Mouse (Mus musculus): Measurements from ENCODE around the gene Snf8. TPM values are rescaled to one million over a fixed set of nuclear protein-coding genes. Genes with fewer than 3 reads are reported as not detected.

The Snf8 gene
- 65.5 and 74.2 TPM in 2 replicates for polyA plus RNA-seq (2015; fragmentation: Nextera tagmentation; extraction: Ambion mirVana)

GRCm38 (mm10) chr11:96034596-96035052 is at the start of gene Snf8:
Gene Snf8 (plus strand): TSS chr11:96034885.
- Histone ChIP-seq H3K9ac (peak within 1 kb of the TSS; percentile 68), H3K4me1 (replicated peaks) (peaks cover 12% of the 10 kb centered on the region), H3K9me3 (replicated peaks) (no peaks in the 10 kb centered on the region), H3K4me3 (peak within 1 kb of the TSS; percentile 69), H3K27me3 (no peaks in the 10 kb centered on the region), H3K27ac (peak within 1 kb of the TSS; percentile 51), H3K36me3 (peaks cover 13% of the 10 kb centered on the region; the same call in 1 of the 2 replicates), H3K4me2 (peak within 1 kb of the TSS; percentile 76)
- ATAC-seq (replicated peaks; ENCODE audit: insufficient number of reproducible peaks, insufficient read depth, low FRiP score, low read depth) = peak; percentile 81
- WGBS = under 1% methylated on average over 29 of the region's 29 CpGs

GRCm38 (mm10) chr11:95987854-95988447 is 46.7 kb upstream of the Snf8 start:
- Histone ChIP-seq H3K9ac (peak overlapping the region; percentile 22; the same call in 1 of the 2 replicates), H3K27ac (peak overlapping the region; percentile 74), H3K4me3 (no peak overlapping the region), H3K4me1 (replicated peaks) (peaks cover 63% of the 10 kb centered on the region), H3K4me2 (peak overlapping the region; percentile 31; the same call in 1 of the 2 replicates), H3K9me3 (replicated peaks) (no peaks in the 10 kb centered on the region), H3K36me3 (no peaks in the 10 kb centered on the region), H3K27me3 (no peaks in the 10 kb centered on the region)
- ATAC-seq (replicated peaks; ENCODE audit: insufficient number of reproducible peaks, insufficient read depth, low FRiP score, low read depth) = no peak
- WGBS = 69% methylated on average over 6 of the region's 6 CpGs

- Histone ChIP-seq H3K4me1 (replicated peaks) (peaks cover 62% of the 10 kb centered on the region), H3K4me3 (no peak overlapping the region), H3K36me3 (no peaks in the 10 kb centered on the region), H3K9ac (peak overlapping the region; percentile 22; the same call in 1 of the 2 replicates), H3K9me3 (replicated peaks) (no peaks in the 10 kb centered on the region), H3K27me3 (no peaks in the 10 kb centered on the region), H3K4me2 (peak overlapping the region; percentile 31; the same call in 1 of the 2 replicates), H3K27ac (peak overlapping the region; percentile 74)
- WGBS = 14% methylated on average over 9 of the region's 9 CpGs
- peak; percentile 81 for ATAC-seq (replicated peaks; ENCODE audit: insufficient number of reproducible peaks, insufficient read depth, low FRiP score, low read depth)
Measured at GRCm38 (mm10) chr11:95988533-95988932, 46.2 kb upstream of the Snf8 start.

GRCm38 (mm10) chr11:95989864-95990263 is 44.8 kb upstream of the Snf8 start:
- Histone ChIP-seq H3K9ac (no peak overlapping the region; the same call in 1 of the 2 replicates), H3K4me3 (no peak overlapping the region), H3K4me1 (replicated peaks) (peaks cover 57% of the 10 kb centered on the region), H3K27ac (peak overlapping the region; percentile 74; the same call in 1 of the 2 replicates), H3K9me3 (replicated peaks) (no peaks in the 10 kb centered on the region), H3K36me3 (no peaks in the 10 kb centered on the region), H3K4me2 (peak overlapping the region; percentile 0; the same call in 1 of the 2 replicates), H3K27me3 (no peaks in the 10 kb centered on the region)
- no peak for ATAC-seq (replicated peaks; ENCODE audit: insufficient number of reproducible peaks, insufficient read depth, low FRiP score, low read depth)
- WGBS = 59% methylated on average over 8 of the region's 8 CpGs

GRCm38 (mm10) chr11:95990431-95990830 is 44.3 kb upstream of the Snf8 start:
- Histone ChIP-seq H3K27ac (peak overlapping the region; percentile 84), H3K27me3 (no peaks in the 10 kb centered on the region), H3K4me1 (replicated peaks) (peaks cover 57% of the 10 kb centered on the region), H3K4me3 (peak overlapping the region; percentile 59), H3K9me3 (replicated peaks) (no peaks in the 10 kb centered on the region), H3K9ac (peak overlapping the region; percentile 73), H3K36me3 (no peaks in the 10 kb centered on the region), H3K4me2 (peak overlapping the region; percentile 90)
- 59% methylated on average over 4 of the region's 4 CpGs for WGBS
- ATAC-seq (replicated peaks; ENCODE audit: insufficient number of reproducible peaks, insufficient read depth, low FRiP score, low read depth) = no peak

GRCm38 (mm10) chr11:95990886-95991708 is 43.6 kb upstream of the Snf8 start:
- Histone ChIP-seq H3K27ac (peak overlapping the region; percentile 84), H3K4me3 (peak overlapping the region; percentile 59), H3K4me2 (peak overlapping the region; percentile 90), H3K9ac (peak overlapping the region; percentile 73), H3K27me3 (no peaks in the 10 kb centered on the region), H3K36me3 (no peaks in the 10 kb centered on the region), H3K9me3 (replicated peaks) (no peaks in the 10 kb centered on the region), H3K4me1 (replicated peaks) (peaks cover 57% of the 10 kb centered on the region)
- peak; percentile 50 for ATAC-seq (replicated peaks; ENCODE audit: insufficient number of reproducible peaks, insufficient read depth, low FRiP score, low read depth)
- 6% methylated on average over 44 of the region's 49 CpGs for WGBS

- ATAC-seq (replicated peaks; ENCODE audit: insufficient number of reproducible peaks, insufficient read depth, low FRiP score, low read depth) = no peak
- no peak overlapping the region for H3K9ac ChIP-seq
- H3K4me2 ChIP-seq = no peak overlapping the region
- 91% methylated on average over 8 of the region's 8 CpGs for WGBS
- H3K4me1 ChIP-seq (replicated peaks) = peaks cover 44% of the 10 kb centered on the region
- H3K9me3 ChIP-seq (replicated peaks) = no peaks in the 10 kb centered on the region
- no peak overlapping the region for H3K27ac ChIP-seq
- no peaks in the 10 kb centered on the region for H3K36me3 ChIP-seq
- no peaks in the 10 kb centered on the region for H3K27me3 ChIP-seq
- H3K4me3 ChIP-seq = no peak overlapping the region
Measured at GRCm38 (mm10) chr11:95994151-95994550, 40.5 kb upstream of the Snf8 start.

GRCm38 (mm10) chr11:96003100-96003900 is 31.4 kb upstream of the Snf8 start:
- 5% methylated on average over 12 of the region's 12 CpGs for WGBS
- H3K9me3 ChIP-seq (replicated peaks) = no peaks in the 10 kb centered on the region
- H3K9ac ChIP-seq = peak overlapping the region; percentile 44
- no peaks in the 10 kb centered on the region for H3K36me3 ChIP-seq
- no peaks in the 10 kb centered on the region for H3K27me3 ChIP-seq
- peaks cover 40% of the 10 kb centered on the region for H3K4me1 ChIP-seq (replicated peaks)
- peak overlapping the region; percentile 98 for H3K4me2 ChIP-seq
- H3K27ac ChIP-seq = 0 out of 2 replicates have a peak overlapping the region, but pooled peaks have one; percentile 5
- H3K4me3 ChIP-seq = peak overlapping the region; percentile 86
- no peak for ATAC-seq (replicated peaks; ENCODE audit: insufficient number of reproducible peaks, insufficient read depth, low FRiP score, low read depth)

GRCm38 (mm10) chr11:96003969-96004792 is 30.5 kb upstream of the Snf8 start:
- peaks cover 38% of the 10 kb centered on the region for H3K4me1 ChIP-seq (replicated peaks)
- H3K36me3 ChIP-seq = no peaks in the 10 kb centered on the region
- peak; percentile 41 for ATAC-seq (replicated peaks; ENCODE audit: insufficient number of reproducible peaks, insufficient read depth, low FRiP score, low read depth)
- H3K27me3 ChIP-seq = no peaks in the 10 kb centered on the region
- H3K9ac ChIP-seq = peak overlapping the region; percentile 75
- H3K4me3 ChIP-seq = peak overlapping the region; percentile 86
- peak overlapping the region; percentile 84 for H3K27ac ChIP-seq
- no peaks in the 10 kb centered on the region for H3K9me3 ChIP-seq (replicated peaks)
- H3K4me2 ChIP-seq = peak overlapping the region; percentile 98
- WGBS = under 1% methylated on average over 32 of the region's 32 CpGs

- H3K36me3 ChIP-seq = no peaks in the 10 kb centered on the region
- peak overlapping the region; percentile 84 for H3K27ac ChIP-seq
- H3K4me2 ChIP-seq = peak overlapping the region; percentile 98
- H3K27me3 ChIP-seq = no peaks in the 10 kb centered on the region
- H3K9ac ChIP-seq = peak overlapping the region; percentile 75
- peak overlapping the region; percentile 86 for H3K4me3 ChIP-seq
- ATAC-seq (replicated peaks; ENCODE audit: insufficient number of reproducible peaks, insufficient read depth, low FRiP score, low read depth) = peak; percentile 54
- H3K9me3 ChIP-seq (replicated peaks) = no peaks in the 10 kb centered on the region
- WGBS = under 1% methylated on average over 54 of the region's 57 CpGs
- H3K4me1 ChIP-seq (replicated peaks) = peaks cover 38% of the 10 kb centered on the region
Measured at GRCm38 (mm10) chr11:96004793-96005402, 29.8 kb upstream of the Snf8 start.

Measured in heart, embryonic 15.5 days (tissue).